Mouse (Mus musculus) MEL (cell line): Measurements from ENCODE around the gene Psmc3.

Experiments
- CTCF ChIP-seq, 3 experiments: IDR thresholded peaks in 2 of 3; conservative IDR thresholded peaks in 1 of 3; 2 replicates each; pipeline ENCODE4 v1.5.1; 2011 to 2012; ENCODE audit warnings: low read length in 3 of 3, low read depth in 2 of 3, mild to moderate bottlenecking in 2 of 3, improper control_type of control experiment in 1 of 3, inconsistent platforms in 1 of 3, mixed read lengths in 1 of 3, moderate library complexity in 1 of 3; ENCODE audit not compliant: control insufficient read depth in 1 of 3, insufficient read depth in 1 of 3, poor library complexity in 1 of 3, severe bottlenecking in 1 of 3
- E2F4 ChIP-seq: IDR thresholded peaks from 2 replicates; pipeline ENCODE4 v1.6.1; 2011; ENCODE audit warnings: low read depth, low read length, improper control_type of control experiment, borderline replicate concordance
- ELF1 ChIP-seq: IDR thresholded peaks from 2 replicates; pipeline ENCODE4 v1.6.1; 2014; ENCODE audit warnings: low read depth, mild to moderate bottlenecking, inconsistent platforms, low read length, improper control_type of control experiment, moderate library complexity
- ETS1 ChIP-seq: IDR thresholded peaks from 2 replicates; pipeline ENCODE4 v1.6.1; 2012; ENCODE audit warnings: low read depth, mild to moderate bottlenecking, inconsistent platforms, low read length, improper control_type of control experiment, moderate library complexity
- KAT2A ChIP-seq: conservative IDR thresholded peaks from 2 replicates; pipeline ENCODE4 v1.6.1; 2012; ENCODE audit warnings: low read depth, low read length, improper control_type of control experiment, inconsistent platforms
- MAX ChIP-seq: IDR thresholded peaks from 2 replicates; pipeline ENCODE4 v1.6.1; 2011; ENCODE audit warnings: low read length, improper control_type of control experiment
- MYB ChIP-seq: IDR thresholded peaks from 2 replicates; pipeline ENCODE4 v1.6.1; 2011; ENCODE audit warnings: mild to moderate bottlenecking, low read depth, low read length, improper control_type of control experiment
- POLR2A ChIP-seq, 2 experiments: IDR thresholded peaks; 2 replicates each; pipeline ENCODE4 v1.6.1; 2011 to 2012; ENCODE audit warnings: low read length in 2 of 2, mild to moderate bottlenecking in 2 of 2, control low read depth in 1 of 2, improper control_type of control experiment in 1 of 2, low read depth in 1 of 2, moderate library complexity in 1 of 2; ENCODE audit not compliant: control insufficient read depth in 1 of 2, insufficient read depth in 1 of 2, poor library complexity in 1 of 2
- POLR2AphosphoS2 ChIP-seq: IDR thresholded peaks from 2 replicates; pipeline ENCODE4 v1.6.1; 2011; ENCODE audit warnings: low read length, improper control_type of control experiment
- USF2 ChIP-seq, 2 experiments: IDR thresholded peaks; 2 replicates each; pipeline ENCODE4 v1.6.1; 2011 to 2012; ENCODE audit warnings: improper control_type of control experiment in 2 of 2, low read length in 2 of 2, borderline replicate concordance in 1 of 2, inconsistent platforms in 1 of 2, low read depth in 1 of 2, mild to moderate bottlenecking in 1 of 2; ENCODE audit not compliant: insufficient read depth in 1 of 2
- ZC3H11A ChIP-seq: IDR thresholded peaks from 2 replicates; pipeline ENCODE4 v1.6.1; 2012; ENCODE audit warnings: low read depth, mild to moderate bottlenecking, inconsistent platforms, low read length, improper control_type of control experiment
- ZMIZ1 ChIP-seq: IDR thresholded peaks from 2 replicates; pipeline ENCODE4 v1.6.1; 2012; ENCODE audit warnings: low read depth, mild to moderate bottlenecking, inconsistent platforms, low read length, improper control_type of control experiment, moderate library complexity

DNA sequence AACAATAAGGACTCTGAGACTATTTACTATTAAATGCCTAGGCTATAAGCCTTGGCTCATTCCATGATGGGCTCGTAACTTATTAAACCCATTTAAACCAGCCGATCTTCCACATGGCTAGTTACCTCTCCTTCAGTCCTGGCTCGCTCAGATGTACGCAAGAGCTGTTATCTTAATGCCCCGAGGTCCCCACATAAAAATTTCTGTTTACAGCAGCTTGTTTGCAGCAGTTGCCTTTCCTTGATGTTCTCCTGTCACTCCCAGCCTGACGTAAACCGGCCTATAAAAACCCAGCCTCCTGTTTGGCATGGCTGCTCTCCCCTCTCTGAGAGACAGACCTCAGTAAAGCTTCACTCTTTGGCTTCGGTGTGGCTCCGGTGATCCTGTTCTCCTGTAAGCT lies 6.5 kb upstream of the Psmc3 start:
- no peak for TF ChIP-seq ETS1
- no peak for TF ChIP-seq MAX
- TF ChIP-seq CTCF (IDR thresholded peaks at IDR 0.05 in 2 of 3, conservative IDR thresholded peaks at IDR 0.05 in 1 of 3; ENCODE audit: control insufficient read depth in 1 of 3, insufficient read depth in 1 of 3, low read depth in 2 of 3, low read length in 3 of 3, poor library complexity in 1 of 3, severe bottlenecking in 1 of 3), result no peak
- no peak for TF ChIP-seq ZC3H11A
- TF ChIP-seq POLR2A (IDR thresholded peaks at IDR 0.05; ENCODE audit: control insufficient read depth in 1 of 2, insufficient read depth in 1 of 2, low read depth in 1 of 2, low read length in 2 of 2, poor library complexity in 1 of 2), result no peak
- no peak for TF ChIP-seq USF2 (IDR thresholded peaks at IDR 0.05; ENCODE audit: borderline replicate concordance in 1 of 2, insufficient read depth in 1 of 2, low read depth in 1 of 2, low read length in 2 of 2)
- no peak for TF ChIP-seq MYB
- TF ChIP-seq KAT2A, result no peak
- no peak for TF ChIP-seq E2F4
- no peak for TF ChIP-seq POLR2AphosphoS2
- no peak for TF ChIP-seq ELF1
- no peak for TF ChIP-seq ZMIZ1
